Mouse (Mus musculus) cerebellum, adult (tissue): ENCODE results near the gene Gm10490.

Source experiments
- ATAC-seq: cut with Nextera tagmentation; 2 replicates; pipeline ENCODE4 v1.9.2; 2017; ENCODE audit warnings: mild to moderate bottlenecking, moderate library complexity, mixed read lengths; ENCODE audit not compliant: insufficient number of reproducible peaks, low FRiP score, low TSS enrichment

Gene Gm10490

GRCm38 (mm10) chrX:7922032-7922431 is 12.7 kb downstream of the Gm10490 start:
- no peak for ATAC-seq

GRCm38 (mm10) chrX:7926266-7926665 is 16.9 kb downstream of the Gm10490 start:
- ATAC-seq = no peak

- no peak for ATAC-seq
Measured at GRCm38 (mm10) chrX:7927116-7927515, 17.8 kb downstream of the Gm10490 start.

- no peak for ATAC-seq
Measured at GRCm38 (mm10) chrX:7928270-7928790, 19.0 kb downstream of the Gm10490 start, which contains the start of gene Eras. Eras (minus strand) TSS chrX:7928607.

GRCm38 (mm10) chrX:7936874-7937273 is 27.5 kb downstream of the Gm10490 start:
- no peak for ATAC-seq

- no peak for ATAC-seq
Measured at GRCm38 (mm10) chrX:7937667-7938066, 28.3 kb downstream of the Gm10490 start.

- ATAC-seq = no peak
Measured at GRCm38 (mm10) chrX:7945618-7946017, 36.3 kb downstream of the Gm10490 start.

GRCm38 (mm10) chrX:7947108-7947899 is 38.0 kb downstream of the Gm10490 start, which contains the start of gene Hdac6:
Hdac6 (minus strand) TSS chrX:7947889.
- ATAC-seq = no peak

GRCm38 (mm10) chrX:7947900-7948492 is 38.7 kb downstream of the Gm10490 start:
- peak; percentile 97 for ATAC-seq

- ATAC-seq = no peak
Measured at GRCm38 (mm10) chrX:7950091-7950490, 40.7 kb downstream of the Gm10490 start.

- no peak for ATAC-seq
Measured at GRCm38 (mm10) chrX:7958868-7959267, 49.5 kb downstream of the Gm10490 start.
